Mouse (Mus musculus) kidney, adult 2 months (tissue): ENCODE results near the gene Tmprss12. TPM values are rescaled to one million over a fixed set of nuclear protein-coding genes. Genes with fewer than 3 reads are reported as not detected.
"Not testable (repeated sequence)": the region's sequence is repeated elsewhere in the genome, so short reads cannot be mapped to it uniquely, and the experiment has no call there.

Experiments
- DNase-seq: peaks from one replicate; pipeline ENCODE4 v3.0.0; 2021
- H3K27ac ChIP-seq: fragments of 200-500 bp; 2 replicates; pipeline ENCODE4 v1.5.1; 2012; ENCODE audit warnings: low read depth, low read length, control low read depth, inconsistent platforms; ENCODE audit not compliant: insufficient read depth
- H3K27me3 ChIP-seq: fragments of 200-500 bp; replicated peaks from 2 replicates; pipeline ENCODE4 v1.6.1; 2012; ENCODE audit warnings: mild to moderate bottlenecking, moderate library complexity, low read length, inconsistent platforms; ENCODE audit not compliant: control insufficient read depth, insufficient read depth
- H3K36me3 ChIP-seq: fragments of 200-500 bp; 2 replicates; pipeline ENCODE4 v1.6.1; 2012; ENCODE audit warnings: mild to moderate bottlenecking, moderate library complexity, low read length, inconsistent platforms; ENCODE audit not compliant: control insufficient read depth, insufficient read depth
- H3K4me1 ChIP-seq: fragments of 200-500 bp; 2 replicates; pipeline ENCODE4 v1.6.1; 2011; ENCODE audit warnings: low read length; ENCODE audit not compliant: control insufficient read depth, insufficient read depth
- H3K4me3 ChIP-seq: fragments of 200-500 bp; 2 replicates; pipeline ENCODE4 v1.5.1; 2011; ENCODE audit warnings: mild to moderate bottlenecking, low read depth, low read length, control low read depth; ENCODE audit not compliant: insufficient read depth
- CTCF ChIP-seq: fragments of 200-500 bp; conservative IDR thresholded peaks from 2 replicates; pipeline ENCODE4 v1.5.1; 2011; ENCODE audit warnings: low read depth, mild to moderate bottlenecking, control low read depth, low read length, moderate library complexity, mixed read lengths; ENCODE audit not compliant: insufficient read depth, insufficient read length
- POLR2A ChIP-seq: fragments of 200-500 bp; IDR thresholded peaks from one replicate; pipeline ENCODE4 v1.6.1; 2011; ENCODE audit warnings: low read depth, low read length, control low read depth
- WGBS: fragments of 180-500 bp; shearing (Covaris S2); methylation state at CpG from one replicate; pipeline ENCODE4 v1.1.7; 2018; 5-methylcytosine and 5-hydroxymethylcytosine counted together
- polyA plus RNA-seq: library from polyadenylated mRNA; depleted of rRNA; stranded (reverse); fragments of >200 nt; gene quantifications from 2 replicates; pipeline ENCODE4 v1.2.3, GENCODE M21; 2012

The Tmprss12 gene
- polyA plus RNA-seq, 1 experiment = 0.14 TPM

- Histone ChIP-seq H3K4me1 (peaks cover 9% of the 10 kb centered on the region; the same call in 1 of the 2 replicates), H3K27ac (no peak overlapping the region), H3K36me3 (no peaks in the 10 kb centered on the region), H3K4me3 (no peak overlapping the region), H3K27me3 (no peaks in the 10 kb centered on the region)
- no peak for TF ChIP-seq CTCF
- TF ChIP-seq POLR2A = no peak
- WGBS = 59% methylated on average over 1 of the region's 1 CpGs
- peak; percentile 51 for DNase-seq
Observed at GRCm38 (mm10) chr15:100319884-100320283, 39.2 kb downstream of the Tmprss12 start.

GRCm38 (mm10) chr15:100320295-100320905 is 39.8 kb downstream of the Tmprss12 start:
- no peaks in the 10 kb centered on the region for H3K36me3 ChIP-seq
- peaks cover 9% of the 10 kb centered on the region; the same call in 1 of the 2 replicates for H3K4me1 ChIP-seq
- TF ChIP-seq CTCF = no peak
- no peak for TF ChIP-seq POLR2A
- H3K27ac ChIP-seq = no peak overlapping the region
- DNase-seq = peak; percentile 25
- no peak overlapping the region for H3K4me3 ChIP-seq
- no peaks in the 10 kb centered on the region for H3K27me3 ChIP-seq
- 67% methylated on average over 9 of the region's 9 CpGs for WGBS

DNA sequence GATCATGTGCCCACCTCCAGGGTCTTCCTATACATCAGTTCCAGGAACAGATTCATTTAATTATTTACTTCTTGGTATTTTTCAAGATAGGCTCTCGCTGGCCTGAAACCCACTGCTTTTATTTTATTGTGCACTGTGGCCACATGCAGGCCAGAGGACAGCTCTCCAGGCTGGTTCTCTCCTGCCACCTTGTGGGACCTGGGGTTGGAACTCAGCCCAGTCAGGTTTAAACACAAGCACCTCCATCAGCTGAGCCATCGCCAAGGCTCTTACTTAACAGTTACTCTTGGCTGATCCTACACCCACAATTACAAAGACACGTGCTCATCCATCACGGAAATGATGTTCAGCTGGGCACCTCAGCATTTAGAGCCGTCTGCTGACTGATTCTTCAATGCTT is 40.5 kb downstream of the Tmprss12 start:
- TF ChIP-seq POLR2A = no peak
- TF ChIP-seq CTCF = peak; percentile 85
- Histone ChIP-seq H3K27ac (no peak overlapping the region), H3K27me3 (no peaks in the 10 kb centered on the region), H3K4me1 (peaks cover 9% of the 10 kb centered on the region; the same call in 1 of the 2 replicates), H3K36me3 (no peaks in the 10 kb centered on the region), H3K4me3 (no peak overlapping the region)
- DNase-seq = peak; percentile 91
- 27% methylated on average over 5 of the region's 5 CpGs for WGBS

DNA sequence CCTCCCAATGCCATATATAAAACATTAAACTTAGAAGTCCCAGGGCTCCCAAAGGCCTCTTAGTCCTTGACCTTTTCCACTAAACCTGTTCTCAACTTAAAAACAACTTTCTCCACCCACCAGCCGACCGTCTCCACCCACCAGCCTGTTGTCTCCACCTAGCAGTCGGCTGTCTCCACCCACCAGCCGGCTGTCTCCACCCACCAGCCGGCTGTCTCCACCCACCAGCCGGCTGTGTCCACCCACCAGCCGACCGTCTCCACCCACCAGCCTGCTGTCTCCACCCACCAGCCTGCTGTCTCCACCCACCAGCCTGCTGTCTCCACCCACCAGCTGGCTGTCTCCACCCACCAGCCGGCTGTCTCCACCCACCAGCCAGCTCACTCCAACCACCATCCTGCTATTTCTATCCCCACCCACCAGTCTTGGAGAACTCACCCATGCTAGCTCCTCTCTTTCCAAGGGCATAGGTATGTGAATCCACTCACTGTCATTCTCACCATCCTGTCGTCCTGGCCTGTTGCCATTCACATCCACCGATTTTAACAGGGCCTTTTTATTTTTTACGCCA is 43.5 kb downstream of the Tmprss12 start:
- Histone ChIP-seq H3K4me3 (no peak overlapping the region), H3K4me1 (peaks cover 3% of the 10 kb centered on the region; the same call in 1 of the 2 replicates), H3K27me3 (no peaks in the 10 kb centered on the region), H3K36me3 (no peaks in the 10 kb centered on the region), H3K27ac (no peak overlapping the region)
- no peak for DNase-seq
- 77% methylated on average over 12 of the region's 12 CpGs for WGBS
- TF ChIP-seq POLR2A (no peak), CTCF (no peak)

DNA sequence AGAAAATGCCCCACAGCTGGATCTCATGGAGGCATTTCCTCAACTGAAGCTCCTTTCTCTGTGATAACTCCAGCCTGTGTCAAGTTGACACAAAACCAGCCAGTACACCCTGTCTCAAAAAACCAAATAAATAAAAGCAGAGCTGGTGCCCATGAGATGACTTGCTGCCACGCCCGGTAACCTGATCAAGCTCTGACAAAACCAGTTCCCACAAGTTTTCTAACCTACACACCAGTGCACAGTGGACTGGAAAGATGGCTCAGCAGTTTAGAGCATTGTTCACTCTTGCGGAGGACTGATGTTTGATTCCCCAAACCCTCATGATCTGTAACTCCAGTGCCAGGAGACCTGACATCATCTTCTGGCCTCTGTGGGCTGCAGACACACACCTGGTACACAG is 44.6 kb downstream of the Tmprss12 start:
- 79% methylated on average over 3 of the region's 3 CpGs for WGBS
- Histone ChIP-seq H3K4me3 (no peak overlapping the region), H3K27ac (no peak overlapping the region), H3K4me1 (peaks cover 3% of the 10 kb centered on the region; the same call in 1 of the 2 replicates), H3K36me3 (no peaks in the 10 kb centered on the region), H3K27me3 (no peaks in the 10 kb centered on the region)
- DNase-seq = no peak
- TF ChIP-seq POLR2A (no peak), CTCF (no peak)

- not testable (repeated sequence) for H3K4me1 ChIP-seq, H3K4me3 ChIP-seq, H3K27ac ChIP-seq, H3K36me3 ChIP-seq, H3K27me3 ChIP-seq
- TF ChIP-seq CTCF = 0 out of 2 replicates have a peak, but pooled peaks have one; percentile 22
- DNase-seq = peak; percentile 43
- WGBS = 57% methylated on average over 4 of the region's 4 CpGs
Observed at GRCm38 (mm10) chr15:100328089-100328488, 47.5 kb downstream of the Tmprss12 start.

GRCm38 (mm10) chr15:100329336-100329735 is 48.7 kb downstream of the Tmprss12 start:
- not testable (repeated sequence) for H3K4me3 ChIP-seq, H3K36me3 ChIP-seq, H3K27me3 ChIP-seq, DNase-seq, H3K27ac ChIP-seq, H3K4me1 ChIP-seq
- 65% methylated on average over 10 of the region's 10 CpGs for WGBS
